Mouse (Mus musculus) layer of hippocampus, postnatal 10 days (tissue): Measurements from ENCODE around the gene Nfia. TPM values are rescaled to one million over a fixed set of nuclear protein-coding genes. Genes with fewer than 3 reads are reported as not detected.

Source experiments
- DNase-seq, 2 experiments: peaks; one replicate each; pipeline ENCODE4 v3.0.0; 2021; ENCODE audit warnings: low spot score in 2 of 2
- total RNA-seq, 2 experiments: library from RNA; stranded (reverse); gene quantifications; 2 replicates each; pipeline ENCODE4 v1.2.3; 2021

Nfia gene
- total RNA-seq, 2 experiments from 2014 or later: 118 to 135 TPM

GRCm38 (mm10) chr4:98114966-98115365 lies 342.4 kb downstream of the Nfia start:
- no peak for DNase-seq

GRCm38 (mm10) chr4:98115401-98115800 lies 342.9 kb downstream of the Nfia start:
- no peak for DNase-seq

GRCm38 (mm10) chr4:98116046-98116445 lies 343.5 kb downstream of the Nfia start:
- no peak for DNase-seq

- no peak for DNase-seq
Measured at GRCm38 (mm10) chr4:98118126-98118525, 345.6 kb downstream of the Nfia start.

GRCm38 (mm10) chr4:98118761-98119675 lies 346.5 kb downstream of the Nfia start:
- DNase-seq: no peak

GRCm38 (mm10) chr4:98119949-98120531 lies 347.5 kb downstream of the Nfia start:
- no peak for DNase-seq

GRCm38 (mm10) chr4:98120706-98121340 lies 348.3 kb downstream of the Nfia start:
- DNase-seq: no peak

- DNase-seq: no peak
Measured at GRCm38 (mm10) chr4:98126003-98126677, 353.6 kb downstream of the Nfia start.

- no peak for DNase-seq
Measured at GRCm38 (mm10) chr4:98130798-98131197, 358.3 kb downstream of the Nfia start.

- no peak for DNase-seq
Measured at GRCm38 (mm10) chr4:98134027-98134426, 361.5 kb downstream of the Nfia start.

- no peak for DNase-seq
Measured at GRCm38 (mm10) chr4:98136072-98136471, 363.5 kb downstream of the Nfia start.

- no peak for DNase-seq
Measured at GRCm38 (mm10) chr4:98142879-98143436, 370.4 kb downstream of the Nfia start.

GRCm38 (mm10) chr4:98150576-98150975 lies 378.0 kb downstream of the Nfia start:
- DNase-seq: no peak

GRCm38 (mm10) chr4:98157921-98158320 lies 385.4 kb downstream of the Nfia start:
- no peak for DNase-seq

- no peak for DNase-seq
Measured at GRCm38 (mm10) chr4:98166379-98166778, 393.8 kb downstream of the Nfia start.

Other genes starting within 250 kb of the Nfia start
- gene E130114P18Rik, start 5.3 kb downstream of the Nfia start, total RNA-seq: 10 to 100 TPM; 10.0 to 10.2 TPM